In the genomic region with DNA sequence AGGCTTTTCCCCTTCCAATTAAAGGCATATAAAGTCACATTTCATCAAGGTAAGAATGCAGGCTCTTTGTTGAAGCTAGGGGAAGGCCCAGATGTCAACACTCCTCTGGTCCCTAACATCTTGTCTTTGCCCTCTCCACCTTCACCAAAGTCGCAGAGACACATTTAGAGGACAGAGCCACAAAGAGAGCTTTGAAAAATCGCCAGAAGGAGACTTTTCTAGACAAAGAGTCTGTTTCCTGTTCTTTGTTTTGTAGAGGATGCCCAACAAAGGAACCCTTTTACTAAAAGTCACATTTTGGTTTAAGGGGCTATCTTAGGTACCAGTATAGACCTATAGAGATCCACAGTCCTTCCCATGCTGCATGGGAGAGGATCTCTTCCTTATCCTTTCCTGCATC, we compare ENCODE assay signal across 23 mouse cellular contexts.
DNase-seq lines count a peak whose midpoint lies in the region; ATAC-seq and TF ChIP-seq lines count a peak whose summit lies in the region.
"Had no signal": no experiment of that assay in that cellular context is flagged by ENCODE, and none has a peak within 500 bp of the region (broad histone marks: within the 10 kb centered on the region; RNA-seq: fewer than 3 reads in every experiment).

No protein-coding gene starts in this region.

- H3K27me3 ChIP-seq in midbrain, embryonic 16.5 days (ENCODE audit: control insufficient read depth, insufficient read depth, low read depth, low read length): no peaks in the 10 kb centered on the region
- H3K27me3 ChIP-seq: CH12.LX; embryonic facial prominence, embryonic 12.5 days; forebrain, embryonic 13.5 days; forebrain, embryonic 15.5 days; Patski had no signal

- H3K9ac ChIP-seq in ES-E14 (ENCODE audit: insufficient read depth, low read depth, low read length, poor library complexity, severe bottlenecking): no peak overlapping the region
- H3K9ac ChIP-seq in midbrain, embryonic 16.5 days (ENCODE audit: low read depth, low read length): no peak overlapping the region
- H3K9ac ChIP-seq: embryonic facial prominence, embryonic 12.5 days; forebrain, embryonic 13.5 days; forebrain, embryonic 15.5 days; forebrain, postnatal 0 days had no signal

- 67% methylated on average over 2 of the region's 2 CpGs for WGBS in midbrain, embryonic 16.5 days

- no peak overlapping the region for H3K4me2 ChIP-seq in midbrain, embryonic 16.5 days (ENCODE audit: low read length)
- H3K4me2 ChIP-seq: embryonic facial prominence, embryonic 12.5 days; forebrain, embryonic 13.5 days; forebrain, embryonic 15.5 days had no signal

- H3K9me3 ChIP-seq in ES-E14 (ENCODE audit: control insufficient read depth, insufficient read depth, low read depth, low read length): no peaks in the 10 kb centered on the region
- no peaks in the 10 kb centered on the region for H3K9me3 ChIP-seq in midbrain, embryonic 16.5 days (replicated peaks; ENCODE audit: control insufficient read depth, low read length, poor library complexity, severe bottlenecking)
- H3K9me3 ChIP-seq: embryonic facial prominence, embryonic 10.5 days; embryonic facial prominence, embryonic 12.5 days; forebrain, embryonic 13.5 days; forebrain, embryonic 15.5 days had no signal

- in situ Hi-C loops in ES-E14 (cut with MboI; ENCODE audit: low sequenced_read_pairs in 2 of 2, unreplicated experiment in 2 of 2): no loop called here

- no peaks in the 10 kb centered on the region for H3K36me3 ChIP-seq in ES-E14 (ENCODE audit: control insufficient read depth, insufficient read depth, low read length, poor library complexity, severe bottlenecking)
- H3K36me3 ChIP-seq in midbrain, embryonic 16.5 days (ENCODE audit: control insufficient read depth, insufficient read depth, low read length): no peaks in the 10 kb centered on the region
- H3K36me3 ChIP-seq: embryonic facial prominence, embryonic 10.5 days; embryonic facial prominence, embryonic 12.5 days; forebrain, embryonic 15.5 days; G1E had no signal

- no peaks in the 10 kb centered on the region for H3K4me1 ChIP-seq in ES-E14 (ENCODE audit: control insufficient read depth in 2 of 2, insufficient read depth in 2 of 2, low read length in 2 of 2, poor library complexity in 1 of 2)
- no peaks in the 10 kb centered on the region for H3K4me1 ChIP-seq in midbrain, embryonic 16.5 days (ENCODE audit: control insufficient read depth, insufficient read depth, low read length)
- H3K4me1 ChIP-seq: embryonic facial prominence, embryonic 10.5 days; embryonic facial prominence, embryonic 12.5 days; forebrain, embryonic 13.5 days had no signal

- no peak overlapping the region for H3K27ac ChIP-seq in ES-E14 (ENCODE audit: insufficient read depth, low read depth, low read length, poor library complexity, severe bottlenecking)
- no peak overlapping the region for H3K27ac ChIP-seq in midbrain, embryonic 16.5 days (ENCODE audit: low read length)
- H3K27ac ChIP-seq: embryonic facial prominence, embryonic 10.5 days; embryonic facial prominence, embryonic 12.5 days; forebrain, embryonic 13.5 days; forebrain, embryonic 15.5 days had no signal

- no peak overlapping the region for H3K4me3 ChIP-seq in ES-E14 (ENCODE audit: insufficient read depth in 1 of 2, low read depth in 1 of 2, low read length in 2 of 2, poor library complexity in 1 of 2, severe bottlenecking in 1 of 2)
- H3K4me3 ChIP-seq in midbrain, embryonic 16.5 days (ENCODE audit: low read depth, low read length): no peak overlapping the region
- H3K4me3 ChIP-seq: embryonic facial prominence, embryonic 10.5 days; embryonic facial prominence, embryonic 12.5 days; forebrain, embryonic 13.5 days; forebrain, embryonic 15.5 days had no signal

- no peak for ATAC-seq in midbrain, embryonic 16.5 days
- no peak for ATAC-seq in CD4-positive, CD25-positive, alpha-beta regulatory T cell, adult 4 months
- ATAC-seq: activated CD4-positive, CD25-positive, alpha-beta regulatory T cell, adult 4 months; forebrain, embryonic 13.5 days; forebrain, embryonic 15.5 days; forebrain, postnatal 0 days; Patski had no signal

- DNase-seq in ES-CJ7 (ENCODE audit: low read depth, low spot score): peak; percentile 73
- DNase-seq in ES-E14 (ENCODE audit: low read depth, low spot score): peak; percentile 26
- peak; percentile 73 for DNase-seq in ZHBTc4 (ENCODE audit: low read depth, low spot score)
- no peak for DNase-seq in cerebellum, adult 9-10 months
- DNase-seq: adrenal gland, adult 8-10 months; adrenal gland, postnatal 14 days; adrenal gland, postnatal 36 days; cerebellum, adult 11-12 months; cerebellum, adult 2 months; cerebellum, adult 9-11 months; cerebellum, postnatal 14 days; cerebellum, postnatal 36 days; forebrain, postnatal 0 days had no signal

TF ChIP-seq in ES-E14, 5 proteins besides CTCF, POLR2A, EP300 and RAD21:
- TF ChIP-seq MAFK (IDR thresholded peaks at IDR 0.05; ENCODE audit: insufficient read depth, low read depth, low read length) (no peak), ZC3H11A (IDR thresholded peaks at IDR 0.05; ENCODE audit: borderline replicate concordance, low read depth, low read length) (no peak), ZNF384 (IDR thresholded peaks at IDR 0.05; ENCODE audit: low read depth, low read length) (no peak), CHD2 (IDR thresholded peaks at IDR 0.05; ENCODE audit: low read depth, low read length) (no peak), HCFC1 (IDR thresholded peaks at IDR 0.05; ENCODE audit: borderline replicate concordance, insufficient read depth, low read length) (no peak)
